Mouse (Mus musculus) hindbrain, embryonic 14.5 days (tissue): Measurements from ENCODE around the gene Dock1. TPM values are rescaled to one million over a fixed set of nuclear protein-coding genes. Genes with fewer than 3 reads are reported as not detected.

Source experiments
- ATAC-seq: fragments of 200-750 bp; cut with Nextera tagmentation; 2 replicates; pipeline ENCODE4 v1.8.0; 2017; ENCODE audit warnings: moderate number of reproducible peaks, mild to moderate bottlenecking, moderate TSS enrichment, moderate library complexity; ENCODE audit not compliant: low FRiP score
- DNase-seq: peaks from one replicate; pipeline ENCODE4 v3.0.0-alpha.2; 2015; ENCODE audit warnings: low spot score
- H3K27ac ChIP-seq: fragments of 300-500 bp; sonication (generic); 2 replicates; pipeline ENCODE4 v1.5.1; 2014; ENCODE audit warnings: mild to moderate bottlenecking, moderate library complexity
- H3K27me3 ChIP-seq: fragments of 300-500 bp; sonication (generic); 2 replicates; pipeline ENCODE4 v1.6.1; 2014; ENCODE audit warnings: mild to moderate bottlenecking, low read length, mixed read lengths; ENCODE audit not compliant: control insufficient read depth, insufficient read depth
- H3K36me3 ChIP-seq: fragments of 300-500 bp; sonication (generic); replicated peaks from 2 replicates; pipeline ENCODE4 v1.6.1; 2014; ENCODE audit not compliant: control insufficient read depth, insufficient read depth
- H3K4me1 ChIP-seq: fragments of 300-500 bp; sonication (generic); replicated peaks from 2 replicates; pipeline ENCODE4 v1.6.1; 2014; ENCODE audit warnings: antibody characterized with exemption, low read length, mixed read lengths; ENCODE audit not compliant: control insufficient read depth, insufficient read depth
- H3K4me2 ChIP-seq: fragments of 300-500 bp; sonication (generic); replicated peaks from 2 replicates; pipeline ENCODE4 v1.6.1; 2014; ENCODE audit warnings: mild to moderate bottlenecking, moderate library complexity
- H3K4me3 ChIP-seq: fragments of 300-500 bp; sonication (generic); replicated peaks from 2 replicates; pipeline ENCODE4 v1.5.1; 2014; ENCODE audit warnings: mild to moderate bottlenecking, low read length
- H3K9ac ChIP-seq: fragments of 300-500 bp; sonication (generic); 2 replicates; pipeline ENCODE4 v1.6.1; 2014
- H3K9me3 ChIP-seq: fragments of 300-500 bp; sonication (generic); 2 replicates; pipeline ENCODE4 v1.6.1; 2016; ENCODE audit warnings: low read length; ENCODE audit not compliant: control insufficient read depth
- WGBS: fragments of 180-500 bp; shearing (Covaris S2); extraction: QIAGEN DNeasy Blood & Tissue Kit; methylation state at CpG from one replicate; pipeline ENCODE4 v1.1.7; 2014; 5-methylcytosine and 5-hydroxymethylcytosine counted together
- polyA plus RNA-seq: library from polyadenylated mRNA; unstranded; fragments of >200 nt; fragmentation: Nextera tagmentation; extraction: Ambion mirVana; gene quantifications from 2 replicates; pipeline ENCODE4 v1.2.1, GENCODE M21; 2014

The Dock1 gene
- polyA plus RNA-seq, 1 experiment from 2014 or later = 9.9 TPM

DNA sequence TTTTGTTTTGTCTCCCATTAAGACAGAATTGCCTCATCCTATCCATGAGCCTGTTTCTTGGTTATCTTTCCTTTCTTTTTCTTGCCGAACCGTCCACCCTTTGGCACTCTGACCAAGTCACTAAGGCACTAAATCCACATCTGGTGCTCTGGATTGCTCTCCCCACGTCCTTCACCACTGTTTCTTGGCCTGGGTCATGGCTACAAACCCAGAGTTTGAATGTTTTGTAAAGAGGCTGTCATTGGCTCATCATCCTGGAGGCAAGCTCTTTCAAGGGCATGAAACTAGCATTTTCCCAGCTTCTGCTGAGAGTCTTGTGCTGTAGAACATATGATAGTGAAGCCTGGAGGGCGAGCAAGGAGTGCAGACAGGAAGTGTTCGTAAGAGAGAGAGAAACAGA, 416.1 kb downstream of the Dock1 start:
- H3K36me3 ChIP-seq = no peaks in the 10 kb centered on the region
- no peak overlapping the region for H3K27ac ChIP-seq
- no peaks in the 10 kb centered on the region for H3K9me3 ChIP-seq
- WGBS = 87% methylated on average over 5 of the region's 5 CpGs
- H3K27me3 ChIP-seq = no peaks in the 10 kb centered on the region
- no peak overlapping the region for H3K9ac ChIP-seq
- H3K4me3 ChIP-seq = no peak overlapping the region
- no peak for ATAC-seq
- no peak for DNase-seq
- no peak overlapping the region for H3K4me2 ChIP-seq
- no peaks in the 10 kb centered on the region for H3K4me1 ChIP-seq

DNA sequence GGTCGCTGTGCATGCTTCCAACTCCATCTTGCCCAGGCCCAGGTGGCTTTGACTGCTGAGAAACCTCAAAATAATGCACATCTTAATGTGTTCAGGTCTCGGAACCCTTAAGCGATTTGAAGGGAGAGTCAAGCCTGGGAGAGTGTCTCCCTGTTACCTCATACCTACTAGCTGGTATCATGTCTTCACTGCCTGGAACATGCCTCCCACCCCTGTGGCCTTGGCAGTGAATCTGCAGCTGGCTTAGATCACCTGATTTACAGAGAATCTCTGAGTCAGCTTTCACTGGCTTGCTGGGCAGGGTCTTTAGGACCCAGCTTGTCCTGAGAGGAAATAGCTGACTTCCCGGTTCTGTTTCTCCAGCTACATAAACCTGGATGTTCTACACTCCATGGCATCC, 419.2 kb downstream of the Dock1 start:
- WGBS = 89% methylated on average over 4 of the region's 4 CpGs
- Histone ChIP-seq H3K9ac (no peak overlapping the region), H3K4me1 (no peaks in the 10 kb centered on the region), H3K36me3 (no peaks in the 10 kb centered on the region), H3K9me3 (no peaks in the 10 kb centered on the region), H3K27ac (no peak overlapping the region), H3K27me3 (no peaks in the 10 kb centered on the region), H3K4me2 (no peak overlapping the region), H3K4me3 (no peak overlapping the region)
- no peak for ATAC-seq
- DNase-seq = no peak

DNA sequence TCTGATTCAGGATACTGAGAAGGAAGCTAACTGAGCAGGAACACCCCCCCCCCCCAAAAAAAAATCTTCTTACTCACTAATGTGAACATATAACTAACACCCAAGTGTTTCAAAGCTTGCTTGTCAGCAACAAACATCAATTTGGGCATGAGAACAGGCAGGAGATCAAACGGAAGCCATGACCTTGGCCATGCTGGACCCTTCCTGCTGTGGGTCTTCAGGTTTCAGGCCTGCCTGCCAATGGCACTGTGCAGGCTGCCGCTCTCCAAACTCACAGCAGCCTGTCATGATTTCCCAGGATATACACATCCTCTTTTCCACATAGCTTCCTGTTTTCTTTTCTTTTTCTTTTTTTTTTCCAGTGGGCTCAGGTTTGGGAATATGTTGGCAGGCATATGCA, 423.4 kb downstream of the Dock1 start:
- Histone ChIP-seq H3K4me2 (no peak overlapping the region), H3K4me1 (no peaks in the 10 kb centered on the region), H3K9ac (no peak overlapping the region), H3K27me3 (no peaks in the 10 kb centered on the region), H3K9me3 (no peaks in the 10 kb centered on the region), H3K27ac (no peak overlapping the region), H3K36me3 (no peaks in the 10 kb centered on the region), H3K4me3 (no peak overlapping the region)
- DNase-seq = no peak
- 89% methylated on average over 2 of the region's 2 CpGs for WGBS
- ATAC-seq = no peak

DNA sequence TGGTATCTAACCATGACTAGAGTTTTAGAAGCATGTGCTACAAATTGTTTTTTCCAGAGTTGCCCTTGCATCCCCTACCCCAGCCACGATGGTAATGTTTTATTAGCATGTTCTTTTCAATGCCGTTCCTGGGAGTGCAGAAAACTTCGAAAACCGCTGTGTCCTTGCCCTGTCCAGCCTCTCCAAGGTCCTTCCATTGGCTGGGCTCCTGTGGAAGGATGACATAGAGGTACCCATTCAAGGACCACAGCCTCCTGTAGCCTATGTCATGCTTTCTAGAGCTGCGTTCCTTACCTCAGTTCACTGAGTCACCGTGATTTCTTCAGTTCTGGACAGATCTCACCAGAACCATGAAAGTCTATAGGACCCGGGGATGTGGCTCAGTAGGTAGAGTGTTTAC, 431.5 kb downstream of the Dock1 start:
- H3K27me3 ChIP-seq = no peaks in the 10 kb centered on the region
- no peaks in the 10 kb centered on the region for H3K4me1 ChIP-seq
- H3K9ac ChIP-seq = no peak overlapping the region
- no peak overlapping the region for H3K4me2 ChIP-seq
- H3K36me3 ChIP-seq = no peaks in the 10 kb centered on the region
- H3K4me3 ChIP-seq = no peak overlapping the region
- no peak overlapping the region for H3K27ac ChIP-seq
- ATAC-seq = no peak
- no peaks in the 10 kb centered on the region for H3K9me3 ChIP-seq
- 95% methylated on average over 7 of the region's 7 CpGs for WGBS
- DNase-seq = no peak

DNA sequence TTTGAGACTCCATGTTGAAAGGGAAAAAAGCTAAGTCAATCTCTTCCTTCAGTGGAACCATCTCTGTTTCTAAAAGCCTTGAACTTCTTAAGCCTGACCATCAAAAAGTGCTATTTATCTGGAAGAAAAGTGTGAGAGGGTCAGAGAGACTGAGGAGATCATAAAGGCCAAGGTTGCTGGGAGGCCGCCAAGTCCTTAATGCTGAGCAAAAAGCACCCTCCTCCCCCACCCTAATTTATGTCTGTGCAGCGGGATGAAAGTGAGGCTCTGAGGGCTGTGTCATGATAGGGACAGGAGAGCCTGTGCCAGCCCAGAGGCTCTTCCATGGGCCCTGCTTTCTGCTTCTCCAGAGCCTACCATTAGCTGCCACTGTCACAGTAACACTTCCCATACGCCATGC, 436.1 kb downstream of the Dock1 start:
- DNase-seq (no peak), ATAC-seq (no peak)
- Histone ChIP-seq H3K4me2 (no peak overlapping the region), H3K4me3 (no peak overlapping the region), H3K36me3 (no peaks in the 10 kb centered on the region), H3K27ac (no peak overlapping the region), H3K9ac (no peak overlapping the region), H3K9me3 (no peaks in the 10 kb centered on the region), H3K27me3 (no peaks in the 10 kb centered on the region), H3K4me1 (no peaks in the 10 kb centered on the region)
- WGBS = 66% methylated on average over 3 of the region's 3 CpGs

DNA sequence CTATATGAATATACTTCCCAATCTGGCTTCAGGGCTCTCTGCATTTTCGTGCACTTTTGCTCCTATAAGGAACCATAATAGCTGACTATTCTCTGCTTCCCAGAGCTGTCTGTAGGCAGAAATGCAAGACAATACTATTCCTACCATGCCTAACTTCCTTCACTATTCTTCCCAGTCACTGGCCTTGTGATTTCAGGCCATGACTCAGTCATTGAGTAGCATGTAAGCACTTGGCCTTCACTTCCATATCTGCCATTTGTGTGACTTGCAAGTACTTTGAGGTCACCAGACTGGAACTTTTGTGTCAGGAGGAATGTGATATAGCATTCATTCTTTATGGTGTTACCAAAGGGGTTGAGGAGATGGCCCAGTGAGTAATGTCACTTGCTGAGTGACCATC, 439.9 kb downstream of the Dock1 start:
- H3K9me3 ChIP-seq = no peaks in the 10 kb centered on the region
- no peaks in the 10 kb centered on the region for H3K4me1 ChIP-seq
- no peak overlapping the region for H3K27ac ChIP-seq
- DNase-seq = no peak
- 96% methylated on average over 1 of the region's 1 CpGs for WGBS
- no peak overlapping the region for H3K4me2 ChIP-seq
- no peak overlapping the region for H3K4me3 ChIP-seq
- H3K36me3 ChIP-seq = no peaks in the 10 kb centered on the region
- H3K9ac ChIP-seq = no peak overlapping the region
- no peaks in the 10 kb centered on the region for H3K27me3 ChIP-seq
- no peak for ATAC-seq

DNA sequence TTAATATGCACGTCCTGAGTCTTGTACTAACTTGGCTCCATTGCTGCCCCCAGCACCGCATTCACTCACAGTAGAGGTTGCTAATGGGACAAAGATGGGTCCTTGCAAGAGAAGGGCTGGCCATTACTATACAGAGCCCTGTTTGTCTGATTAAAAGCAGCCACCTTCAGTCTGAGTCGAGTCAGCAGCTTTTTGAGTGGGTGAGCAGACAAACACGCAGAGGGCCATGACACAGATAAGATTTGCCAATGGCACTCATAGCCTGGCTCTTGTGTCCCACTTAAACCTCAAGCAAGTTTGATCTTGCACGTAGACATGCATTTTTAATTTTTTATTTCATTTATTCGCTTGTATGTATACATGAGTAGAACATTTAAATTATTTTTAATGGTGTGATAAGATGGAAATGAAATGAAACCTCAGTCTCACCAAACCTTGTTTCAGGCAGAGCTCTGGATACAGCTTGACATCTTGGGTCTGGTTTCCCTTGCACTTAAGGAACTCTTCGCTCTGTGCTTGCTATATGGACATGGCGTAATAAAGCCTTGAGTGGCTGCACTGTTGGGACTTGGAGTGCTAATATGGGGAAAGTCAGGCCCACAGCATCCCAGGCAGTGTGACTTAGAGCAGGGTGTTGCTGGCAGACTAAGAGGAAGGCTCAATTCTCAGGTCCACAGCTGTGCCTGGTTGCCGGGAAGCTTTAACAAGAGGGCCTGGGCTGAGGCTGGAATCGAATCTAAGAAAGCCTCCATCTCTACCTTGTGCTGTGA, 455.0 kb downstream of the Dock1 start:
- ATAC-seq (no peak), DNase-seq (no peak)
- no peaks in the 10 kb centered on the region for H3K27me3 ChIP-seq
- peaks cover 8% of the 10 kb centered on the region; the same call in 1 of the 2 replicates for H3K4me1 ChIP-seq
- no peak overlapping the region for H3K4me2 ChIP-seq
- H3K36me3 ChIP-seq = no peaks in the 10 kb centered on the region
- no peak overlapping the region for H3K4me3 ChIP-seq
- 93% methylated on average over 10 of the region's 10 CpGs for WGBS
- no peak overlapping the region for H3K27ac ChIP-seq
- no peaks in the 10 kb centered on the region for H3K9me3 ChIP-seq
- no peak overlapping the region for H3K9ac ChIP-seq

DNA sequence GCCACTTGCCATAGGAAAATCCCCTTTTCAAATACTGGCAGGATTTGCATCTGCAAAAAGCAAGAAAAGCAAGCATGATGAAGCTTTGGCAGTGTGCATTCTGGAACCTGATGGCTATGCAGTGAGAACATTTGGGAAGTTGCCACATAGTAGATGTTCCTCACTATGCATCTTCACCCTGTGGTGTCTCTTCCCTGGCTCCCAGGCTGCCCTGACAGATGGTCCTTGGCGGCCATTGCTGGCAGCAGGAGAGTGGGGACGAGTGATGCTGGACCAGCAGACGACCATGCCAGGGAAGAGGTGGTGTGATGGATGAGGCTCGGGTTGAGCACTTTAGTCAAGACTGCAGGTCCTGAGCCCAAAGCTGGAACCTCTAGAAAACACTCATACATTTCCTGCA, 462.0 kb downstream of the Dock1 start:
- Histone ChIP-seq H3K4me3 (no peak overlapping the region), H3K9ac (no peak overlapping the region), H3K4me2 (no peak overlapping the region), H3K27me3 (no peaks in the 10 kb centered on the region), H3K36me3 (no peaks in the 10 kb centered on the region), H3K4me1 (peaks cover 13% of the 10 kb centered on the region; the same call in 1 of the 2 replicates), H3K27ac (no peak overlapping the region), H3K9me3 (no peaks in the 10 kb centered on the region)
- DNase-seq = no peak
- ATAC-seq = no peak
- WGBS = 89% methylated on average over 4 of the region's 4 CpGs

DNA sequence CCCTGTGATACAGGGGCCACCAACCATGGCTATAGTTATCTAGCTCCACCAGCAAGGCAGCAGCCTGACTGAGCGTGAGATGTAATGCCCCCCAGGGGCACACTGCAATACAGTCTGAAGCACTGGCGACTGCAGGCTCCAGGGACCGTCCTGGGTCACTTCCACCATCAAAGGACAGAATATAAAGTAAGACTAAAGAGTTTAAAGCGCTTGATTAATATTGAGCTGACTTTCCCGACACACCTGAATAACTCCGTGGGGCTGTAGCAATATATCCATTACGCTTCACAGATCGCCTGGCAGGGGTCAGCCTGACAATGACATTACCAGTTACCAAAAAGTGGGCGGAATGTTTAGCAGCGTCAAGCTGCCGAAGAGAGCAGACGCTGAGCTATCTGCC, 464.2 kb downstream of the Dock1 start:
- Histone ChIP-seq H3K4me2 (no peak overlapping the region), H3K36me3 (no peaks in the 10 kb centered on the region), H3K27me3 (no peaks in the 10 kb centered on the region), H3K4me1 (peaks cover 8% of the 10 kb centered on the region; the same call in 1 of the 2 replicates), H3K9me3 (no peaks in the 10 kb centered on the region), H3K9ac (no peak overlapping the region), H3K27ac (no peak overlapping the region), H3K4me3 (no peak overlapping the region)
- no peak for DNase-seq
- WGBS = 32% methylated on average over 12 of the region's 12 CpGs
- no peak for ATAC-seq
